Mouse (Mus musculus): ENCODE results near the gene Clec4n.
"Not testable (repeated sequence)": the region's sequence is repeated elsewhere in the genome, so short reads cannot be mapped to it uniquely, and the experiment has no call there.

Gene Clec4n

GRCm38 (mm10) chr6:123229644-123230043 is at the start of gene Clec4n:
Gene Clec4n, plus strand, starts transcription at chr6:123229843.
- no peak for DNase-seq

GRCm38 (mm10) chr6:123184862-123185261 is 44.8 kb upstream of the Clec4n start:
- not testable (repeated sequence) for DNase-seq

GRCm38 (mm10) chr6:123207187-123208076 is 22.2 kb upstream of the Clec4n start:
- DNase-seq, result no peak

- DNase-seq, result not testable (repeated sequence)
Measured at GRCm38 (mm10) chr6:123208077-123208439, 21.6 kb upstream of the Clec4n start.

GRCm38 (mm10) chr6:123211726-123212125 is 17.9 kb upstream of the Clec4n start:
- DNase-seq, result no peak

- DNase-seq, result no peak
Measured at GRCm38 (mm10) chr6:123227519-123228166, 2.0 kb upstream of the Clec4n start.

GRCm38 (mm10) chr6:123231149-123231548 is 1.5 kb downstream of the Clec4n start:
- no peak for DNase-seq

- no peak for DNase-seq
Measured at GRCm38 (mm10) chr6:123237582-123237981, 7.9 kb downstream of the Clec4n start.

GRCm38 (mm10) chr6:123244201-123244600 is 14.6 kb downstream of the Clec4n start:
- no peak for DNase-seq

GRCm38 (mm10) chr6:123248862-123249261 is 19.2 kb downstream of the Clec4n start:
- not testable (repeated sequence) for DNase-seq

GRCm38 (mm10) chr6:123252735-123253134 is 23.1 kb downstream of the Clec4n start:
- DNase-seq, result no peak

- DNase-seq, result no peak
Measured at GRCm38 (mm10) chr6:123258946-123259345, 29.3 kb downstream of the Clec4n start.

- no peak for DNase-seq
Measured at GRCm38 (mm10) chr6:123259889-123260603, 30.4 kb downstream of the Clec4n start.

GRCm38 (mm10) chr6:123260868-123261267 is 31.2 kb downstream of the Clec4n start:
- DNase-seq, result no peak

GRCm38 (mm10) chr6:123261555-123262161 is 32.0 kb downstream of the Clec4n start, which contains the start of gene Clec4d:
Gene Clec4d, plus strand, starts transcription at chr6:123262111.
- no peak for DNase-seq

- no peak for DNase-seq
Measured at GRCm38 (mm10) chr6:123264194-123264593, 34.6 kb downstream of the Clec4n start.

- no peak for DNase-seq
Measured at GRCm38 (mm10) chr6:123265809-123266208, 36.2 kb downstream of the Clec4n start.

- DNase-seq, result no peak
Measured at GRCm38 (mm10) chr6:123266945-123267344, 37.3 kb downstream of the Clec4n start.

- DNase-seq, result no peak
Measured at GRCm38 (mm10) chr6:123279443-123279842, 49.8 kb downstream of the Clec4n start.

- DNase-seq, result no peak
Measured at GRCm38 (mm10) chr6:123286311-123286710, 56.7 kb downstream of the Clec4n start.

- DNase-seq, result no peak
Measured at GRCm38 (mm10) chr6:123288931-123289330, 59.3 kb downstream of the Clec4n start.

GRCm38 (mm10) chr6:123289753-123290152 is 60.1 kb downstream of the Clec4n start, which contains the start of gene Clec4e:
Gene Clec4e, minus strand, starts transcription at chr6:123289870.
- DNase-seq, result no peak

All from spleen, adult 18-20 months (tissue).